Mouse (Mus musculus) embryonic facial prominence, embryonic 14.5 days (tissue): ENCODE measurements around the gene Mkln1. TPM values are rescaled to one million over a fixed set of nuclear protein-coding genes. Genes with fewer than 3 reads are reported as not detected.
A peak's percentile ranks its signal among the peaks of the same experiment; 100 is the strongest.
"Not testable (repeated sequence)": the region's sequence is repeated elsewhere in the genome, so short reads cannot be mapped to it uniquely, and the experiment has no call there.

Source experiments
- ATAC-seq: fragments of 200-750 bp; cut with Nextera tagmentation; 2 replicates; pipeline ENCODE4 v1.8.0; 2017; ENCODE audit warnings: low read depth, moderate number of reproducible peaks, moderate TSS enrichment
- DNase-seq: peaks from one replicate; pipeline ENCODE4 v3.0.0-alpha.2; 2015; ENCODE audit warnings: low spot score
- H3K27ac ChIP-seq: fragments of 300-500 bp; sonication (generic); replicated peaks from 2 replicates; pipeline ENCODE4 v1.5.1; 2014; ENCODE audit warnings: low read depth, mild to moderate bottlenecking, low read length, moderate library complexity
- H3K27me3 ChIP-seq: fragments of 300-500 bp; sonication (generic); replicated peaks from 2 replicates; pipeline ENCODE4 v1.6.1; 2014; ENCODE audit warnings: low read length; ENCODE audit not compliant: control insufficient read depth, insufficient read depth
- H3K36me3 ChIP-seq: fragments of 300-500 bp; sonication (generic); 2 replicates; pipeline ENCODE4 v1.6.1; 2014; ENCODE audit warnings: low read length, mixed read lengths; ENCODE audit not compliant: control insufficient read depth, insufficient read depth
- H3K4me1 ChIP-seq: fragments of 300-500 bp; sonication (generic); 2 replicates; pipeline ENCODE4 v1.6.1; 2014; ENCODE audit warnings: antibody characterized with exemption, low read length; ENCODE audit not compliant: control insufficient read depth, insufficient read depth
- H3K4me2 ChIP-seq: fragments of 300-500 bp; sonication (generic); 2 replicates; pipeline ENCODE4 v1.6.1; 2014; ENCODE audit warnings: low read depth, mild to moderate bottlenecking, low read length, moderate library complexity, mixed read lengths
- H3K4me3 ChIP-seq: fragments of 300-500 bp; sonication (generic); 2 replicates; pipeline ENCODE4 v1.5.1; 2014; ENCODE audit warnings: low read depth, mild to moderate bottlenecking, low read length
- H3K9ac ChIP-seq: fragments of 300-500 bp; sonication (generic); 2 replicates; pipeline ENCODE4 v1.6.1; 2014; ENCODE audit warnings: low read depth, mild to moderate bottlenecking, low read length, moderate library complexity, mixed read lengths
- H3K9me3 ChIP-seq: fragments of 300-500 bp; sonication (generic); 2 replicates; pipeline ENCODE4 v1.6.1; 2016; ENCODE audit warnings: low read length; ENCODE audit not compliant: control insufficient read depth
- WGBS: fragments of 180-500 bp; shearing (Covaris S2); extraction: QIAGEN DNeasy Blood & Tissue Kit; methylation state at CpG from one replicate; pipeline ENCODE4 v1.1.7; 2014; 5-methylcytosine and 5-hydroxymethylcytosine counted together
- polyA plus RNA-seq: library from polyadenylated mRNA; unstranded; fragments of >200 nt; fragmentation: Nextera tagmentation; extraction: Ambion mirVana; gene quantifications from 2 replicates; pipeline ENCODE4 v1.2.1, GENCODE M21; 2014

Mkln1 gene
- polyA plus RNA-seq, 1 experiment from 2014 or later, result 155 TPM

- H3K9ac ChIP-seq, result no peak overlapping the region
- H3K27me3 ChIP-seq, result peaks cover 57% of the 10 kb centered on the region
- no peak overlapping the region for H3K27ac ChIP-seq
- H3K36me3 ChIP-seq, result no peaks in the 10 kb centered on the region
- ATAC-seq (peak; percentile 9; the same call in 1 of the 2 replicates), DNase-seq (peak; percentile 22)
- H3K4me1 ChIP-seq, result 0 out of 2 replicates have a peak, but pooled peaks cover 6% of the 10 kb centered on the region
- 13% methylated on average over 12 of the region's 13 CpGs for WGBS
- no peak overlapping the region for H3K4me2 ChIP-seq
- no peaks in the 10 kb centered on the region for H3K9me3 ChIP-seq
- no peak overlapping the region for H3K4me3 ChIP-seq
Measured at GRCm38 (mm10) chr6:31560138-31560959, 161.8 kb downstream of the Mkln1 start.

- not testable (repeated sequence) for H3K9ac ChIP-seq
Measured at GRCm38 (mm10) chr6:31561948-31562347, 163.4 kb downstream of the Mkln1 start.

GRCm38 (mm10) chr6:31562371-31563080, 164.0 kb downstream of the Mkln1 start:
- DNase-seq, result no peak
- Histone ChIP-seq H3K4me1 (0 out of 2 replicates have a peak, but pooled peaks cover 6% of the 10 kb centered on the region), H3K9me3 (no peaks in the 10 kb centered on the region), H3K4me2 (peak overlapping the region; percentile 90), H3K27me3 (peaks cover 71% of the 10 kb centered on the region), H3K4me3 (peak overlapping the region; percentile 64), H3K9ac (peak overlapping the region; percentile 66; the same call in 1 of the 2 replicates), H3K36me3 (no peaks in the 10 kb centered on the region), H3K27ac (no peak overlapping the region)
- 7% methylated on average over 16 of the region's 16 CpGs for WGBS
- no peak for ATAC-seq

More at GRCm38 (mm10) chr6:31561948-31562347, 163.4 kb downstream of the Mkln1 start:
- Histone ChIP-seq H3K4me3 (peak overlapping the region; percentile 64), H3K27me3 (peaks cover 70% of the 10 kb centered on the region), H3K4me2 (peak overlapping the region; percentile 90)
- not testable (repeated sequence) for ATAC-seq, H3K4me1 ChIP-seq, H3K9me3 ChIP-seq, DNase-seq, H3K36me3 ChIP-seq, H3K27ac ChIP-seq
- WGBS, result 53% methylated on average over 3 of the region's 3 CpGs

GRCm38 (mm10) chr6:31563235-31564181, 165.0 kb downstream of the Mkln1 start, which contains the start of gene Podxl:
Podxl (minus strand) TSS chr6:31563981.
- Histone ChIP-seq H3K36me3 (no peaks in the 10 kb centered on the region), H3K4me3 (peak within 1 kb of the TSS; percentile 64), H3K4me1 (0 out of 2 replicates have a peak, but pooled peaks cover 6% of the 10 kb centered on the region), H3K4me2 (peak within 1 kb of the TSS; percentile 90), H3K27ac (no peak within 1 kb of the TSS), H3K9me3 (no peaks in the 10 kb centered on the region), H3K9ac (peak within 1 kb of the TSS; percentile 66), H3K27me3 (peaks cover 71% of the 10 kb centered on the region)
- DNase-seq (peak; percentile 87), ATAC-seq (peak; percentile 90)
- WGBS, result under 1% methylated on average over 26 of the region's 91 CpGs

GRCm38 (mm10) chr6:31564182-31564531, 165.6 kb downstream of the Mkln1 start:
- Histone ChIP-seq H3K9me3 (no peaks in the 10 kb centered on the region), H3K4me3 (peak overlapping the region; percentile 64), H3K4me2 (peak overlapping the region; percentile 90), H3K36me3 (no peaks in the 10 kb centered on the region), H3K9ac (peak overlapping the region; percentile 66), H3K27ac (no peak overlapping the region), H3K4me1 (0 out of 2 replicates have a peak, but pooled peaks cover 6% of the 10 kb centered on the region), H3K27me3 (peaks cover 72% of the 10 kb centered on the region)
- WGBS, result 0% methylated on average over 12 of the region's 18 CpGs
- ATAC-seq (peak; percentile 41), DNase-seq (no peak)

GRCm38 (mm10) chr6:31564901-31565391, 166.4 kb downstream of the Mkln1 start:
- peak overlapping the region; percentile 64 for H3K4me3 ChIP-seq
- WGBS, result 5% methylated on average over 17 of the region's 17 CpGs
- peak overlapping the region; percentile 90 for H3K4me2 ChIP-seq
- 0 out of 2 replicates have a peak, but pooled peaks cover 6% of the 10 kb centered on the region for H3K4me1 ChIP-seq
- no peaks in the 10 kb centered on the region for H3K9me3 ChIP-seq
- H3K9ac ChIP-seq, result 0 out of 2 replicates have a peak overlapping the region, but pooled peaks have one; percentile 25
- DNase-seq (no peak), ATAC-seq (no peak)
- H3K27me3 ChIP-seq, result peaks cover 71% of the 10 kb centered on the region
- no peak overlapping the region for H3K27ac ChIP-seq
- H3K36me3 ChIP-seq, result no peaks in the 10 kb centered on the region
